Mouse (Mus musculus) stomach, embryonic 14.5 days (tissue): ENCODE measurements around the gene Yars. TPM values are rescaled to one million over a fixed set of nuclear protein-coding genes. Genes with fewer than 3 reads are reported as not detected.

Experiments
- ATAC-seq: fragments of 200-750 bp; cut with Nextera tagmentation; 2 replicates; pipeline ENCODE4 v1.8.0; 2017; ENCODE audit warnings: low read depth, moderate TSS enrichment; ENCODE audit not compliant: insufficient number of reproducible peaks, insufficient read depth, low FRiP score
- H3K27ac ChIP-seq: fragments of 300-500 bp; sonication (generic); 2 replicates; pipeline ENCODE4 v1.5.1; 2014; ENCODE audit warnings: mild to moderate bottlenecking, low read length, moderate library complexity, mixed read lengths
- H3K27me3 ChIP-seq: fragments of 300-500 bp; sonication (generic); 2 replicates; pipeline ENCODE4 v1.6.1; 2014; ENCODE audit warnings: low read length, control low read depth, mixed read lengths; ENCODE audit not compliant: control insufficient read depth, insufficient read depth
- H3K36me3 ChIP-seq: fragments of 300-500 bp; sonication (generic); 2 replicates; pipeline ENCODE4 v1.6.1; 2014; ENCODE audit warnings: mild to moderate bottlenecking, control low read depth, low read length, moderate library complexity, mixed read lengths; ENCODE audit not compliant: control insufficient read depth, insufficient read depth
- H3K4me1 ChIP-seq: fragments of 300-500 bp; sonication (generic); 2 replicates; pipeline ENCODE4 v1.6.1; 2014; ENCODE audit warnings: low read length, control low read depth, mixed read lengths; ENCODE audit not compliant: control insufficient read depth, insufficient read depth
- H3K4me2 ChIP-seq: fragments of 300-500 bp; sonication (generic); replicated peaks from 2 replicates; pipeline ENCODE4 v1.6.1; 2014; ENCODE audit warnings: low read depth, low read length, control low read depth
- H3K4me3 ChIP-seq: fragments of 300-500 bp; sonication (generic); 2 replicates; pipeline ENCODE4 v1.5.1; 2014; ENCODE audit warnings: low read depth, low read length, control low read depth
- H3K9ac ChIP-seq: fragments of 300-500 bp; sonication (generic); replicated peaks from 2 replicates; pipeline ENCODE4 v1.6.1; 2014; ENCODE audit warnings: low read depth, mild to moderate bottlenecking, control low read depth, low read length, moderate library complexity, mixed read lengths
- H3K9me3 ChIP-seq: fragments of 300-500 bp; sonication (generic); 2 replicates; pipeline ENCODE4 v1.6.1; 2016; ENCODE audit warnings: low read depth, low read length, control low read depth; ENCODE audit not compliant: control insufficient read depth
- WGBS: fragments of 180-500 bp; shearing (Covaris S2); extraction: QIAGEN DNeasy Blood & Tissue Kit; methylation state at CpG from one replicate; pipeline ENCODE4 v1.1.7; 2014; 5-methylcytosine and 5-hydroxymethylcytosine counted together
- polyA plus RNA-seq: library from polyadenylated mRNA; unstranded; fragments of >200 nt; fragmentation: Nextera tagmentation; extraction: Ambion mirVana; gene quantifications from 2 replicates; pipeline ENCODE4 v1.2.1, GENCODE M21; 2014

The Yars gene
- 81.6 and 84.6 TPM in 2 replicates for polyA plus RNA-seq

GRCm38 (mm10) chr4:129189542-129190519 is at the start of gene Yars, which contains the start of gene S100pbp:
Yars (plus strand) TSS chr4:129189760.
S100pbp (minus strand) TSS chr4:129189727.
- Histone ChIP-seq H3K4me3 (peak within 1 kb of the TSS; percentile 94), H3K27me3 (no peaks in the 10 kb centered on the region), H3K27ac (peak within 1 kb of the TSS; percentile 90), H3K9me3 (no peaks in the 10 kb centered on the region), H3K4me2 (peak within 1 kb of the TSS; percentile 84), H3K9ac (peak within 1 kb of the TSS; percentile 77), H3K4me1 (peaks cover 12% of the 10 kb centered on the region), H3K36me3 (no peaks in the 10 kb centered on the region)
- WGBS: under 1% methylated on average over 58 of the region's 58 CpGs
- ATAC-seq: peak; percentile 82

DNA sequence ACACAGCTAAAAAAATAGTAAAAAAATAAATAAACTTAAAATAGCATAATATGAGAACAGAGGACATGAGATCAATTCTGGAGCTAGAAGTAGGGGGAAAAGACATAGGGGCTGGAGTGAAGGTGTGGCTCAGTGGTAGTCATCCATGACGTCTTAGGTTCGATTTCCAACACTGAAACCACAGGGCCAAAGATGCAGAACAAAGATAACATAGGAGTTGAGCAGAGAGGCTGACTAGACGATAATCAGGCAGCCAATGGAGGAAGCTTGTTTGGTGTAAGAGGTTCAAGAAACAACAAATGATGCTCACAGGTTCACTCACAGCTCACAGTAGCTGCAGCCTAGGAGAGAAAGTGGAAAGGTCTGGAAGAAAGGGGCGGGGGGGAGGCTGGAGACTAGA is 48.8 kb upstream of the Yars start:
- no peaks in the 10 kb centered on the region for H3K9me3 ChIP-seq
- peaks cover 3% of the 10 kb centered on the region; the same call in 1 of the 2 replicates for H3K27me3 ChIP-seq
- H3K4me2 ChIP-seq: no peak overlapping the region
- H3K27ac ChIP-seq: no peak overlapping the region
- H3K4me1 ChIP-seq: 0 out of 2 replicates have a peak, but pooled peaks cover 12% of the 10 kb centered on the region
- no peak for ATAC-seq
- WGBS: 82% methylated on average over 4 of the region's 4 CpGs
- H3K36me3 ChIP-seq: no peaks in the 10 kb centered on the region
- H3K4me3 ChIP-seq: no peak overlapping the region
- H3K9ac ChIP-seq: no peak overlapping the region

- Histone ChIP-seq H3K27ac (no peak overlapping the region), H3K27me3 (peaks cover 3% of the 10 kb centered on the region; the same call in 1 of the 2 replicates), H3K36me3 (no peaks in the 10 kb centered on the region), H3K4me1 (0 out of 2 replicates have a peak, but pooled peaks cover 12% of the 10 kb centered on the region), H3K4me2 (no peak overlapping the region), H3K4me3 (no peak overlapping the region), H3K9ac (no peak overlapping the region), H3K9me3 (no peaks in the 10 kb centered on the region)
- WGBS: 77% methylated on average over 17 of the region's 17 CpGs
- ATAC-seq: no peak
These were observed 47.8 kb upstream of the Yars start for GRCm38 (mm10) chr4:129141560-129142438.

GRCm38 (mm10) chr4:129142439-129143045 is 47.0 kb upstream of the Yars start:
- Histone ChIP-seq H3K9me3 (no peaks in the 10 kb centered on the region), H3K4me2 (no peak overlapping the region), H3K9ac (no peak overlapping the region), H3K27ac (no peak overlapping the region), H3K4me3 (no peak overlapping the region), H3K4me1 (0 out of 2 replicates have a peak, but pooled peaks cover 12% of the 10 kb centered on the region), H3K27me3 (peaks cover 1% of the 10 kb centered on the region; the same call in 1 of the 2 replicates), H3K36me3 (no peaks in the 10 kb centered on the region)
- 87% methylated on average over 11 of the region's 11 CpGs for WGBS
- ATAC-seq: no peak

- Histone ChIP-seq H3K9ac (no peak overlapping the region), H3K4me3 (no peak overlapping the region), H3K36me3 (no peaks in the 10 kb centered on the region), H3K4me2 (no peak overlapping the region), H3K27ac (no peak overlapping the region), H3K27me3 (no peaks in the 10 kb centered on the region), H3K9me3 (no peaks in the 10 kb centered on the region), H3K4me1 (0 out of 2 replicates have a peak, but pooled peaks cover 12% of the 10 kb centered on the region)
- ATAC-seq: no peak
- 86% methylated on average over 5 of the region's 5 CpGs for WGBS
These were observed 46.1 kb upstream of the Yars start for GRCm38 (mm10) chr4:129143509-129143908.

DNA sequence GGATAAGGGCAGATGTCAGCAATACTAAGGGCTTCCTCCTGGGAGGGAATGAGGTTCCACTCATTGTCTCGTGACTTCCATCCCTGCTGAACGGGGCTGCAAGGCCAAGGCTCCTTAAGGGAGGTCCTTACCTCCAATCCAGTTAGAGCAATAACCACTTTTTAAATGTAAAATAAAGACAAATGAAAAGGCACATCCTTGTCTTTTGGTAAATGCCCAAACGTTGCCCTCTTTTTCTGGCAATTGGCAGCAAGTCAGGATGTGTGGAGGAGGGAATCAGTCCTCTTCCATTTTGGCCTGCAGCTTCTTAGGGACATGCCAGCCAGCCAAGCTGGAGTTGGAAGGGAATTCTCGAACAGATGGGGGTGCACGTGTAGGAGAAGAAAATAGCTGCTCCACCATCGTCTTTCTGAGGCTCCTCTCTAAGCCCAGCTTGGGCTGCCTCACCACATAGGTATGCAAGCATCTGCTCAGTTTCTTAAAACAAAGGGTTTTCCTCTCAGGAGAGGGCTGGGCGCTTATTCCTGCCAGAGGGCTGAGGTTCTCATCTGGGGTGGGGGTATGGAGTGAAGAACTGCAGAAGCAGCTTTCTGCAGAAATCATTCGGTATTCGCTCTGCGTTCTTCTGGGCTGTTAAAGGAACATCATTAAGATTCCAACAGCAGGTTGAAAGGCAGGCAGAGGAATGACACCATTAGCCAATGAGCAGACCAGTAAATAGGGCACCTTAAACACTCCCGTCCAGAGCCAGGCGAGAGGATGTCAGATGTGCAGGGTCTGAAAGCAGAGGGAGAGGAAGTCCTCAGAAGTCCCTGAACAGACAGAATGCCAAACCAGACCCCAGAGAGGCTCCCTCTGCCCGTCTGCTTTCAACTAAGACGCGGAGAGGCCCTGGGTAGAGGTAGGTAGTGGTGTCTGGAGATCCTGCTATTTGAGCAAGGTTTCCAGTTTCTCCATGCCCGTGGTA is 44.9 kb upstream of the Yars start:
- Histone ChIP-seq H3K36me3 (peaks cover 3% of the 10 kb centered on the region; the same call in 1 of the 2 replicates), H3K4me3 (no peak overlapping the region), H3K9me3 (no peaks in the 10 kb centered on the region), H3K4me1 (0 out of 2 replicates have a peak, but pooled peaks cover 12% of the 10 kb centered on the region), H3K4me2 (no peak overlapping the region), H3K27ac (peak overlapping the region; percentile 61), H3K9ac (no peak overlapping the region), H3K27me3 (no peaks in the 10 kb centered on the region)
- peak; percentile 73; the same call in 1 of the 2 replicates for ATAC-seq
- WGBS: 48% methylated on average over 16 of the region's 16 CpGs

DNA sequence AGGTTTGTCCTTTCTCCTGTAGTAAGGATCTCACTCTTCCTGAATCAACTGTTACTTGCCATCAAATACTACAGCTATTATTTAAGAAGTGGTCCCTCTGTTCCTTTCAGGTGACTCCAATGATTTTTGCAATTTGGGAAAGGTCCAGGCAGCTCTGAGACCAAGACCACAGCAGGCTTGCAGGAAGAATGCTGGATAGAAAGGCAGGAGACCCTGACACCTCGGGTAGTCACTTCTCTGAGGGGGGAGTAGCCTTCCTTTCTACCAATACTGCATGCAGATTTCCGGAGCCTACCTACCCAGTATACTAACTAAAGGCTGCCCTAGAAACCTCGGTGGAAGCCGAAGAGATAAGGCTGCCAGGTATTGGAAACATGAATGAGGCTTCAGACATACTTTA is 44.1 kb upstream of the Yars start:
- Histone ChIP-seq H3K4me2 (no peak overlapping the region), H3K27me3 (no peaks in the 10 kb centered on the region), H3K9ac (no peak overlapping the region), H3K36me3 (peaks cover 5% of the 10 kb centered on the region), H3K4me3 (no peak overlapping the region), H3K9me3 (no peaks in the 10 kb centered on the region), H3K27ac (peak overlapping the region; percentile 56), H3K4me1 (0 out of 2 replicates have a peak, but pooled peaks cover 12% of the 10 kb centered on the region)
- no peak for ATAC-seq
- WGBS: 55% methylated on average over 4 of the region's 4 CpGs
